Mouse (Mus musculus): ENCODE measurements around the gene Fam149a. TPM values are rescaled to one million over a fixed set of nuclear protein-coding genes. Genes with fewer than 3 reads are reported as not detected.

Fam149a gene
- polyA plus RNA-seq, 1 experiment from 2014 or later, result 10.4 TPM

Other genes starting within 250 kb of the Fam149a start
- gene F11, start 120.3 kb downstream of the Fam149a start, polyA plus RNA-seq (2016; fragmentation: Nextera tagmentation; extraction: Ambion mirVana), result not detected in 2 replicates
- gene Klkb1, start 87.4 kb downstream of the Fam149a start, polyA plus RNA-seq (2016; fragmentation: Nextera tagmentation; extraction: Ambion mirVana), result not detected in 2 replicates
- gene Gm45753, start 73.8 kb downstream of the Fam149a start, polyA plus RNA-seq (2016; fragmentation: Nextera tagmentation; extraction: Ambion mirVana), result not detected in 2 replicates
- gene Cyp4v3, start 49.1 kb downstream of the Fam149a start, polyA plus RNA-seq (2016; fragmentation: Nextera tagmentation; extraction: Ambion mirVana), result 1.2 and 1.4 TPM in 2 replicates
- gene Tlr3, start 28.8 kb upstream of the Fam149a start, polyA plus RNA-seq (2016; fragmentation: Nextera tagmentation; extraction: Ambion mirVana), result 1.1 and 1.4 TPM in 2 replicates
- gene Sorbs2, start 125.5 kb upstream of the Fam149a start, polyA plus RNA-seq (2016; fragmentation: Nextera tagmentation; extraction: Ambion mirVana), result 81.7 and 89.5 TPM in 2 replicates

Measured in hindbrain, embryonic 12.5 days (tissue).